Mouse (Mus musculus) hindbrain, postnatal 0 days (tissue): ENCODE measurements around the gene Fbxl2. TPM values are rescaled to one million over a fixed set of nuclear protein-coding genes. Genes with fewer than 3 reads are reported as not detected.

Experiments
- ATAC-seq: fragments of 200-750 bp; cut with Nextera tagmentation; 2 replicates; pipeline ENCODE4 v1.8.0; 2017; ENCODE audit warnings: mild to moderate bottlenecking, moderate TSS enrichment, moderate library complexity
- DNase-seq: peaks from one replicate; pipeline ENCODE4 v3.0.0-alpha.2; 2015; ENCODE audit warnings: low spot score
- H3K27ac ChIP-seq: fragments of 300-500 bp; sonication (generic); 2 replicates; pipeline ENCODE4 v1.5.1; 2014; ENCODE audit warnings: mild to moderate bottlenecking
- H3K27me3 ChIP-seq: fragments of 300-500 bp; sonication (generic); 2 replicates; pipeline ENCODE4 v1.6.1; 2014; ENCODE audit warnings: low read length, mixed read lengths; ENCODE audit not compliant: insufficient read depth
- H3K36me3 ChIP-seq: fragments of 300-500 bp; sonication (generic); 2 replicates; pipeline ENCODE4 v1.6.1; 2014; ENCODE audit warnings: low read length, mixed read lengths; ENCODE audit not compliant: insufficient read depth
- H3K4me1 ChIP-seq: fragments of 300-500 bp; sonication (generic); 2 replicates; pipeline ENCODE4 v1.6.1; 2014; ENCODE audit warnings: antibody characterized with exemption, low read length, mixed read lengths; ENCODE audit not compliant: insufficient read depth
- H3K4me2 ChIP-seq: fragments of 300-500 bp; sonication (generic); 2 replicates; pipeline ENCODE4 v1.6.1; 2014; ENCODE audit warnings: low read depth, mild to moderate bottlenecking, low read length, moderate library complexity, mixed read lengths
- H3K4me3 ChIP-seq: fragments of 300-500 bp; sonication (generic); 2 replicates; pipeline ENCODE4 v1.5.1; 2014; ENCODE audit warnings: low read length
- H3K9ac ChIP-seq: fragments of 300-500 bp; sonication (generic); replicated peaks from 2 replicates; pipeline ENCODE4 v1.6.1; 2014; ENCODE audit warnings: mild to moderate bottlenecking, low read length, moderate library complexity, mixed read lengths
- H3K9me3 ChIP-seq: fragments of 300-500 bp; sonication (generic); 2 replicates; pipeline ENCODE4 v1.6.1; 2016; ENCODE audit warnings: low read length, mixed read lengths
- CTCF ChIP-seq: IDR thresholded peaks from 2 replicates; pipeline ENCODE4 v1.5.1; 2016; ENCODE audit warnings: antibody characterized with exemption, control low read depth, low read depth
- WGBS: fragments of 180-500 bp; shearing (Covaris S2); extraction: QIAGEN DNeasy Blood & Tissue Kit; methylation state at CpG from one replicate; pipeline ENCODE4 v1.1.7; 2014; 5-methylcytosine and 5-hydroxymethylcytosine counted together
- polyA plus RNA-seq: library from polyadenylated mRNA; unstranded; fragments of >200 nt; fragmentation: Nextera tagmentation; extraction: Ambion mirVana; gene quantifications from 2 replicates; pipeline ENCODE4 v1.2.1, GENCODE M21; 2015
- total RNA-seq: library from RNA; depleted of rRNA; stranded (reverse); fragments of >200 nt; gene quantifications from 2 replicates; pipeline ENCODE4 v1.2.3, GENCODE M21; 2014

Gene Fbxl2
- total and polyA plus RNA-seq, 2 experiments from 2014 or later: 27.4 to 36.8 TPM

- no peak for TF ChIP-seq CTCF
- no peak overlapping the region for H3K9ac ChIP-seq
- H3K4me2 ChIP-seq: no peak overlapping the region
- H3K27me3 ChIP-seq: no peaks in the 10 kb centered on the region
- ATAC-seq: no peak
- DNase-seq: no peak
- WGBS: 88% methylated on average over 3 of the region's 3 CpGs
- H3K36me3 ChIP-seq: no peaks in the 10 kb centered on the region; the same call in 1 of the 2 replicates
- H3K9me3 ChIP-seq: no peaks in the 10 kb centered on the region
- H3K4me3 ChIP-seq: no peak overlapping the region
- peaks cover 3% of the 10 kb centered on the region; the same call in 1 of the 2 replicates for H3K4me1 ChIP-seq
- H3K27ac ChIP-seq: no peak overlapping the region
Observed at GRCm38 (mm10) chr9:113941103-113941805, 104.7 kb downstream of the Fbxl2 start.

GRCm38 (mm10) chr9:113939063-113939850 is 106.7 kb downstream of the Fbxl2 start:
- ATAC-seq (no peak), DNase-seq (no peak)
- TF ChIP-seq CTCF: no peak
- 72% methylated on average over 9 of the region's 9 CpGs for WGBS
- Histone ChIP-seq H3K9me3 (no peaks in the 10 kb centered on the region), H3K4me1 (peaks cover 3% of the 10 kb centered on the region; the same call in 1 of the 2 replicates), H3K36me3 (no peaks in the 10 kb centered on the region), H3K27me3 (no peaks in the 10 kb centered on the region), H3K9ac (no peak overlapping the region), H3K4me2 (no peak overlapping the region), H3K27ac (peak overlapping the region; percentile 34; the same call in 1 of the 2 replicates), H3K4me3 (no peak overlapping the region)

- H3K27ac ChIP-seq: no peak overlapping the region
- no peaks in the 10 kb centered on the region for H3K36me3 ChIP-seq
- H3K9me3 ChIP-seq: no peaks in the 10 kb centered on the region
- H3K27me3 ChIP-seq: no peaks in the 10 kb centered on the region
- H3K4me3 ChIP-seq: no peak overlapping the region
- no peak overlapping the region for H3K4me2 ChIP-seq
- no peak for TF ChIP-seq CTCF
- peaks cover 16% of the 10 kb centered on the region for H3K4me1 ChIP-seq
- no peak overlapping the region; the same call in 1 of the 2 replicates for H3K9ac ChIP-seq
- ATAC-seq: no peak
- WGBS: 54% methylated on average over 5 of the region's 5 CpGs
- no peak for DNase-seq
Observed at GRCm38 (mm10) chr9:113935638-113936037, 110.4 kb downstream of the Fbxl2 start.

GRCm38 (mm10) chr9:113932501-113932900 is 113.5 kb downstream of the Fbxl2 start:
- no peak for ATAC-seq
- Histone ChIP-seq H3K27me3 (no peaks in the 10 kb centered on the region), H3K4me1 (peaks cover 13% of the 10 kb centered on the region), H3K27ac (peak overlapping the region; percentile 90; the same call in 1 of the 2 replicates), H3K9ac (peak overlapping the region; percentile 91), H3K4me2 (peak overlapping the region; percentile 90), H3K4me3 (peak overlapping the region; percentile 94), H3K9me3 (no peaks in the 10 kb centered on the region), H3K36me3 (no peaks in the 10 kb centered on the region)
- 30% methylated on average over 11 of the region's 11 CpGs for WGBS
- DNase-seq: no peak
- TF ChIP-seq CTCF: no peak

GRCm38 (mm10) chr9:113932100-113932470 is 113.9 kb downstream of the Fbxl2 start:
- Histone ChIP-seq H3K27me3 (no peaks in the 10 kb centered on the region), H3K4me2 (peak overlapping the region; percentile 90), H3K4me3 (peak overlapping the region; percentile 94), H3K27ac (peak overlapping the region; percentile 90), H3K4me1 (peaks cover 13% of the 10 kb centered on the region), H3K9me3 (no peaks in the 10 kb centered on the region), H3K9ac (peak overlapping the region; percentile 91), H3K36me3 (no peaks in the 10 kb centered on the region)
- WGBS: 2% methylated on average over 8 of the region's 8 CpGs
- DNase-seq: no peak
- no peak for TF ChIP-seq CTCF
- no peak for ATAC-seq

- peak overlapping the region; percentile 94 for H3K4me3 ChIP-seq
- peak overlapping the region; percentile 91 for H3K9ac ChIP-seq
Observed at GRCm38 (mm10) chr9:113931375-113932099, 114.5 kb downstream of the Fbxl2 start.

More at GRCm38 (mm10) chr9:113931375-113932099, 114.5 kb downstream of the Fbxl2 start:
- DNase-seq (peak; percentile 30), ATAC-seq (peak; percentile 10)
- H3K4me2 ChIP-seq: peak overlapping the region; percentile 90
- no peaks in the 10 kb centered on the region for H3K27me3 ChIP-seq
- H3K27ac ChIP-seq: peak overlapping the region; percentile 90
- TF ChIP-seq CTCF: no peak
- peaks cover 13% of the 10 kb centered on the region for H3K4me1 ChIP-seq
- H3K9me3 ChIP-seq: no peaks in the 10 kb centered on the region
- H3K36me3 ChIP-seq: no peaks in the 10 kb centered on the region
- under 1% methylated on average over 68 of the region's 91 CpGs for WGBS
